Mouse (Mus musculus): Measurements from ENCODE around the gene Lpcat1. TPM values are rescaled to one million over a fixed set of nuclear protein-coding genes. Genes with fewer than 3 reads are reported as not detected.

Gene Lpcat1
- polyA plus RNA-seq, 1 experiment from 2014 or later: 66.6 TPM

DNA sequence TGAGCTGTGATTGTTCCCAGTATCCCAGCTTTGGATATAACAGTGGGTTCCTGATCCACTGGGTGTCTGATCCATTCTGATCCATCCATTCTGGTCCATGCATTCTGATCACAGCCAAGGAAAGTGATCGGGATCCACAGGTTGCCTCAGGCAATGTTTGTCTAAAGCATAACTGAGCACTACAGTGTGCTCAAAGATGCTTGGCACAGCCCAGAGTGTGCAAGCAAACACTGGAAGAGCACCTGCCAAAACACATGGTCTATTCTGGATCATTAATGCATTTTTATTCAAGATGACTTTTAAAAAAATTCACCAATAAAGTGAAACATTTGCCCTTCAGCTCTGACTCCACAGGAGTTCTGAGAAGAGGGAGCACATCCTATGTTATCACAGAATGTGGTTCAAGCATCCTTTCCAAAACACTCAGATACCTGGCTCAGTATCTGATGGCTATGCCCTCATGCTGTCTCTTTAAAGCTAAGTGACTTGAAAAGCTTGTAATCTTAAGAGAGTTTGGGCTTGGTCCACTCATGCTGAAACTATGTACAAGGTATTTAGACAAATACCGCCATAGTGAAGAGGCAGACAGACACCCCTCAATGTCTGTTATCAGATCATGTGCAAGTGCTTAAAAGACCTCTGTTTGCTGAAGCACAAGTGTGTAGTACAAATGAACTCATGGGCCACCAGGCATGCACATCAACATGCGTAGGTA is 13.3 kb upstream of the Lpcat1 start:
- Histone ChIP-seq H3K4me3 (no peak overlapping the region), H3K36me3 (no peaks in the 10 kb centered on the region), H3K27me3 (ENCODE audit: low read depth, poor library complexity, severe bottlenecking) (no peaks in the 10 kb centered on the region), H3K9me3 (replicated peaks) (no peaks in the 10 kb centered on the region), H3K4me1 (no peaks in the 10 kb centered on the region), H3K27ac (replicated peaks) (no peak overlapping the region)
- 86% methylated on average over 3 of the region's 3 CpGs for WGBS
- no peak for DNase-seq (ENCODE audit: low spot score)

DNA sequence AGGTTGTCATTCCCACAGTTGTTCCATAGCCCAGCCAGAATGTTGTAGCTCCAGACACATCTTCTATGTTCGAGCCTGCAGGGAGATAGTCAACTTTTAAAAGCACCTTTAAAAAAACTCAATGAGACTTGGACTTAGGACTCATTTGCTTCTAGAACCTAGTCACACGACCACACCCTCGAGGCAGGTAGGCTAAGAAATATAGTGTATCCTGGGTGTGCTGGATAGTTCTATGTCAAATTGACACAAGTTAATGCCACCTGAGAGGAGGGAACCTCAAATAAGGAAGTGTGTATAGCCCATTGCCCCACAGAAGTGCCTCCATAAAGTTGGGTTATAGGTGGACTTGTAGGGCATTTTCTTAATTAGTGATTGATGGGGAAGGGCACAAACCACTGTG is 11.7 kb upstream of the Lpcat1 start:
- 84% methylated on average over 3 of the region's 3 CpGs for WGBS
- no peaks in the 10 kb centered on the region for H3K9me3 ChIP-seq (replicated peaks)
- DNase-seq (ENCODE audit: low spot score): no peak
- no peaks in the 10 kb centered on the region for H3K27me3 ChIP-seq (ENCODE audit: low read depth, poor library complexity, severe bottlenecking)
- H3K36me3 ChIP-seq: no peaks in the 10 kb centered on the region
- H3K4me1 ChIP-seq: no peaks in the 10 kb centered on the region
- no peak overlapping the region for H3K27ac ChIP-seq (replicated peaks)
- H3K4me3 ChIP-seq: no peak overlapping the region

DNA sequence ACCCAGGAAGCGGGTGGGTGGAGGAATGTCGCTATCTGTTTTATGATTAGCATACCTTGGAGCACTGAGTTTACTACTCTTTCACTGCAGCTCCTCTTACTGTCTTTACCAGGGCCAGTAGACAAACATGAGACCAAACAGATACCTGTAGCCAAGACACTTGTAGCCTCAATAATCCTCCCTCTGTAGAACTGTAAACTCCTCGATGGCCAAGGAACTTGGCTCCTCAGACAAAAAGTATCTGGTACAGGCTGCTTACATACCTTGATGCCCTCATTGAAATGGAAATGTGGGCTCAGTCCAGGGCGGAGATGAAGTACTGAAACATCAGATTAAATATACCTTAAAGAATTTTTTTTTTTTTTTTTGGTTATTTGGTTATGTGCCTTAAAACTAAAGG is 9.7 kb upstream of the Lpcat1 start:
- DNase-seq (ENCODE audit: low spot score): no peak
- no peaks in the 10 kb centered on the region for H3K4me1 ChIP-seq
- no peak overlapping the region for H3K27ac ChIP-seq (replicated peaks)
- H3K27me3 ChIP-seq (ENCODE audit: low read depth, poor library complexity, severe bottlenecking): no peaks in the 10 kb centered on the region
- H3K36me3 ChIP-seq: no peaks in the 10 kb centered on the region
- 94% methylated on average over 4 of the region's 4 CpGs for WGBS
- H3K4me3 ChIP-seq: no peak overlapping the region
- no peaks in the 10 kb centered on the region for H3K9me3 ChIP-seq (replicated peaks)

DNA sequence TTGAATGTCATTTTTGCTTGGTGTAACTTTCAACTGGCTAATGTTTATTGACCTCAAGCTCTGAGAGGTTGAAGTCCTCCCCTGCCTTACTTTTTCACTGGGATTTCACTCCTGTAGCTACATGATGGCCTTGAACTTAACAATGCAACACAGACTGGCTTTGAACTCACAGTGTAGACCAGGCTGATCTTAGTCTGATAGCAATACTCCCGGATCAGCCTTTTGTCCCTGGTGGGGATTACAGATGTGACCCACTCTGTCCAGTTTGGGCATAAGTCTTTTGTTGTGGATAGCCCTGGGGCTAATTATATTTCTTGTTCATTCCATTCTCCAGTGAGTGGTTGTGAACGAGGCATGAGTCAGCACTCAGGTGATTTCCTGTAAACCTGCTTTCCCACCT is 9.3 kb upstream of the Lpcat1 start:
- no peak for DNase-seq (ENCODE audit: low spot score)
- no peaks in the 10 kb centered on the region for H3K9me3 ChIP-seq (replicated peaks)
- WGBS: 81% methylated on average over 2 of the region's 2 CpGs
- H3K27ac ChIP-seq (replicated peaks): no peak overlapping the region
- H3K27me3 ChIP-seq (ENCODE audit: low read depth, poor library complexity, severe bottlenecking): no peaks in the 10 kb centered on the region
- H3K36me3 ChIP-seq: no peaks in the 10 kb centered on the region
- no peak overlapping the region for H3K4me3 ChIP-seq
- H3K4me1 ChIP-seq: no peaks in the 10 kb centered on the region

DNA sequence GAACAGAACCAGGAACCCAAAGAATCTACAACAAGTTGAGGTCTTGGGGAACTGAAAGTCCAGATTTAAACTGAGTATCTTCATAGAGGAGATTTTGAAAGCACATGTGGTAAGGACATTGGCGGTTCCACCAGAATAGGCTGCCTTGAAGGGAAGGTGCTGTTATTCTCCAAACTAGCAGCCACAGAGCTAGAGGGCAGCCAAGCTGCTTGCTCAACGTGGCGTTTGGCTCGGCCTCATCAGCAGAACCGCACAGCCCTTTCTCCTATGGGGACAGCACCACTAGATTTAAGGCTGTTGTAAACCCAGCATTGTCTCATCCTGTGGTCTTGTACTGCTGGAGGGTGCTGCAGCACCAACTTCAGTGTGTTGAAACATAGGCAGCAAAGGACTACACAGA is 8.3 kb upstream of the Lpcat1 start:
- 78% methylated on average over 5 of the region's 5 CpGs for WGBS

DNA sequence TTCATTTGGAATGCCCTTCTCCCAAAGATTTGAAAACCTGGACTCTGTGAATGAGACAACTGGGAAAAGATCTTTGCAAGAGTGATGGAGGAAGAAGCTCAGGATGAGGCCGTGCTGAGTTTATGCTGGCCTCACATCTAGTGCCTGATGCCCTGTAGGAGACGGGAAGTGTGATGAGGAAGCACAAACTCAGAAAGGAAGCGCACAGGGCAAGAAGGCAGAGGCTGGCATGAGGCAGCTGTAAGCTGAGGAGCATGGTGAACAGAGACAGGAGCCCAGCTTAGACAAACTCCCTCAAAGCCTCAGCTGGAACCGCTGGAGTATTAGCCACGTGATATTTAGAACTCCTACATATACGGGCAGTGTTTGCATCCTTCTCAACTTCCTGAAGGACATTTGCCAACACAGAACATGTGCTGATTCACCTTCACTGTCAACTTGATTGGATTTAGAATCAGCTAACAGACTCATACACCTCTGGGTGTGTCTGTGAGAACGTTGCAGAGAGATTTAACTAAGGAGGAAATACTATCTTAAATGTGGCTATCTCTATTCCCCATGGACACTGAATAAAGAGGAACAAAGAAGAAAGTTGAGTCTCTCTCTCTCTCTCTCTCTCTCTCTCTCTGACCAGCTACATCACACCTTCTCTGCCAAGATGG is 7.7 kb upstream of the Lpcat1 start:
- no peak for DNase-seq (ENCODE audit: low spot score)
- Histone ChIP-seq H3K4me3 (no peak overlapping the region), H3K9me3 (replicated peaks) (no peaks in the 10 kb centered on the region), H3K27me3 (ENCODE audit: low read depth, poor library complexity, severe bottlenecking) (no peaks in the 10 kb centered on the region), H3K27ac (replicated peaks) (no peak overlapping the region), H3K4me1 (no peaks in the 10 kb centered on the region), H3K36me3 (no peaks in the 10 kb centered on the region)
- 81% methylated on average over 7 of the region's 7 CpGs for WGBS

More for the DNA sequence above, 8.3 kb upstream of the Lpcat1 start:
- no peaks in the 10 kb centered on the region for H3K9me3 ChIP-seq (replicated peaks)
- H3K36me3 ChIP-seq: no peaks in the 10 kb centered on the region
- DNase-seq (ENCODE audit: low spot score): no peak
- H3K4me3 ChIP-seq: no peak overlapping the region
- H3K27me3 ChIP-seq (ENCODE audit: low read depth, poor library complexity, severe bottlenecking): no peaks in the 10 kb centered on the region
- H3K4me1 ChIP-seq: no peaks in the 10 kb centered on the region
- H3K27ac ChIP-seq (replicated peaks): no peak overlapping the region

DNA sequence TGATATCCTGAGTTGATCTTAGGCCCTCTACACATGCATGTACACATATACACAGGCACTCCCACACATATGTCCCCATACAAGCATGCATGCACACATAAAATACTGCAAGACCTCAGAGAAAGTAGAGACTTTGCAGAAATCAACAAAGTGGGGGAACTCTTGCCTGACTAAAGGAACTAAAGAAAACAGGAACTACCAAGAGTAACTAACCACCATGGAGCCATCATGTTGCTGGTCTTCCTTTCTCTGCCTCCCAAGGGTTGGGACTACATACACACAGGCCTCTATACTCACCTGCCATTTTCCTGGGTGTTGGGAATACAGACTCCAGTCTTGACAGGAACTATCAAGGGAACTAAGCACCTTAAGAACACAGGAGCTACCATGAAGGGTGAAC is 5.4 kb upstream of the Lpcat1 start:
- no peak for DNase-seq (ENCODE audit: low spot score)
- H3K36me3 ChIP-seq: no peaks in the 10 kb centered on the region
- no peaks in the 10 kb centered on the region for H3K9me3 ChIP-seq (replicated peaks)
- no peak overlapping the region for H3K27ac ChIP-seq (replicated peaks)
- H3K4me3 ChIP-seq: no peak overlapping the region
- 0 out of 2 replicates have a peak, but pooled peaks cover 1% of the 10 kb centered on the region for H3K4me1 ChIP-seq
- H3K27me3 ChIP-seq (ENCODE audit: low read depth, poor library complexity, severe bottlenecking): no peaks in the 10 kb centered on the region

DNA sequence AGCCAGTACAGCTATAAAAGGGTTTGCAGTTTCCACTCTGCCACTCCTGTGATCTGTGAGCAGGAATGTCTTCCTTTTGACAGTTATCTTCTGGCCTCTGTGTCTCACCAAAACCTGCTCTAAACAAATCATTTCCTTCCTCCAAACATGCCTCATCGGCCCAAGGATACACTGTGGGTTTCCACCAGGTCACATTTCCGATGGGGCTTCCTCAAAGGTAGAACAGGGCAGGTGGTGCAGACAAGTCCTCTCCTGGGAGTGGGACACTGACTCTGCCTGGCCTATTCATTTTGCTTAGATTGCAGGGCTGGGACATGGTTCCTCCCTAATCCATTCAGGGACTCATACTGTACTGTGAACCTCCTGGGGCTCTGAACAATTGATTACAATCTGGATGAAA is 1.8 kb upstream of the Lpcat1 start:
- no peaks in the 10 kb centered on the region for H3K9me3 ChIP-seq (replicated peaks)
- DNase-seq (ENCODE audit: low spot score): no peak
- peaks cover 34% of the 10 kb centered on the region for H3K4me1 ChIP-seq
- no peak overlapping the region for H3K27ac ChIP-seq (replicated peaks)
- 80% methylated on average over 2 of the region's 2 CpGs for WGBS
- no peaks in the 10 kb centered on the region for H3K27me3 ChIP-seq (ENCODE audit: low read depth, poor library complexity, severe bottlenecking)
- H3K36me3 ChIP-seq: peaks cover 5% of the 10 kb centered on the region; the same call in 1 of the 2 replicates
- no peak overlapping the region for H3K4me3 ChIP-seq

DNA sequence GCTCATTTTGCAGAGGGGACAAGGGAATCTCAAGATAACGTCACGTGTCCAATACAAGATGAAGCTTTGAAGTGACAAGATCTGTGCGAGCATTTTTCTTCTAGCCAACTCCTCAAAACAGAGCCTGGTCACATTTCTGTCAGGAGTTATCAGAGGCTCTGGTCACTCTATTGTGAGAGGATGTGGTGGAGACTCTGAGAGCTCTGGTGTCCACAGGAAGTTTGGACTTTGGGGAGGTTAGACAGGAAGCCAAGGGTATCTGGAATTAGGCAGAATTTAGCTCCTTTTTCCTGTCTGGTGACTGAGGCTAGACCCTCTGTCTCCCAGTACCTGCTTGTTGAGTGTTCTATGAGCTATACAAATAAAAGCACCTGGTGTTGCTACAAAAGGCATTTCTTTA is 586 bp upstream of the Lpcat1 start:
- Histone ChIP-seq H3K27me3 (ENCODE audit: low read depth, poor library complexity, severe bottlenecking) (no peaks in the 10 kb centered on the region), H3K4me3 (peak overlapping the region; percentile 96), H3K4me1 (peaks cover 42% of the 10 kb centered on the region), H3K27ac (replicated peaks) (peak overlapping the region; percentile 98; the same call in 1 of the 2 replicates), H3K36me3 (peaks cover 15% of the 10 kb centered on the region), H3K9me3 (replicated peaks) (no peaks in the 10 kb centered on the region)
- WGBS: 92% methylated on average over 3 of the region's 3 CpGs
- DNase-seq (ENCODE audit: low spot score): no peak

DNA sequence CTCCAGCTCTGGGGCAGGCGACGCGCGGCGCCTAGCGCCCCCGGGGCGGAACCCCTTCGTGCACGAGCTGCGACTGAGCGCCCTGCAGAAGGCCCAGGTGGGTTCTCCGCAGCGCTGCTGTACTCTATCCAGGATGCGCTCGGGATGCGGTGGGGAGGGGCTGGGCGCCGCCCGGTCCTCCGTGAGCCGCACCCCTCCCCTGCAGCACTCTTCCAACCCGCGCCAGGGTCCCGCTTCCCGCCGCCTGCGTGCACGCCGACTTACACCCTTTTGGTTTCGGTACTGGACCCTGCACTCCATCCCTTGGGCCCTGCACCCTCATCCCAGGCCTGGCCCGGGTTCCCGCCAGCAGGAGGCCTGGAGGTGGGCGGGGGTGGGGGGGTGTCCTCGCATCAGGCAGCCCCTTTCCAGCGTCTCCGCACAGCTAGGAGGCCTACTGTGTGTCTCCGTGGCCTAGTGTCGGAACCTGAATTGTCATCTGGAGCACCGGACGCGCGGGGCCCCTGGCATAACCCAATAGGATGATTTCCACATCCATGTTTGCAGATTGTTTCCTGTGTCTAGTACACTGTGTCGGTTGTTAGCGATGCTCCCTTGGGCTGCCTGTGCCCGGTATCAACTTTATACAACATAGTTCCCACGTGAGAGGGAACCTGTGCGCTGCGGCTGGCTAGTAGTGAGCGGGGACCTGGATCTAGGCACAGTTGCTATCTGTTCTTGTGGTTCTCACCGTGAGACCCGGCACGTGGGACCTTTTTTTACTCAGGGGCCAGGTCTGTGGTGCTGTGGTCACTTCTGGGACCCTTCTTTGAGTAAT is 632 bp downstream of the Lpcat1 start:
- peak overlapping the region; percentile 98 for H3K27ac ChIP-seq (replicated peaks)
- no peaks in the 10 kb centered on the region for H3K9me3 ChIP-seq (replicated peaks)
- DNase-seq (ENCODE audit: low spot score): no peak
- peak overlapping the region; percentile 96 for H3K4me3 ChIP-seq
- peaks cover 20% of the 10 kb centered on the region for H3K36me3 ChIP-seq
- under 1% methylated on average over 53 of the region's 53 CpGs for WGBS
- H3K4me1 ChIP-seq: peaks cover 44% of the 10 kb centered on the region
- H3K27me3 ChIP-seq (ENCODE audit: low read depth, poor library complexity, severe bottlenecking): no peaks in the 10 kb centered on the region

DNA sequence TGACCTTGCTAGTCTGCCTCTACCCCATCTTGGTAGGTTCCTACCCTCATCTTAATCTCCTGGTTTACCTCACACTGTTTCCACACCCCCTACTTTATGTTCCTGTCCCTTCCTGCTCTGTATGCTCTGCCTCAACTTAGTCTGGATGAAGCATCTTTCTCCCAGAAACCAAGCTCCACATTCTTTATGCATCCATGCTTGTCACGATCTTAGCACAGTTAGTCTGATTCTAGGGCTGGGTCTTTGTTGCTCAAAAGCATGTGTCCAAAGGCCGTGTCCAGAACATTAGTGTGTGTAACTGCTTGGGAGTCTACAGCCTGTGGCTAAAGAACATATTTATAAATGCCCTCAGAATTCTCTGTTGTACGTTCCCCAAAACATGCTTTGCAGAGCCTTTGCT is 1.8 kb downstream of the Lpcat1 start:
- peak overlapping the region; percentile 96 for H3K4me3 ChIP-seq
- H3K27me3 ChIP-seq (ENCODE audit: low read depth, poor library complexity, severe bottlenecking): no peaks in the 10 kb centered on the region
- peaks cover 44% of the 10 kb centered on the region for H3K4me1 ChIP-seq
- H3K36me3 ChIP-seq: peaks cover 28% of the 10 kb centered on the region
- no peak for DNase-seq (ENCODE audit: low spot score)
- peak overlapping the region; percentile 98; the same call in 1 of the 2 replicates for H3K27ac ChIP-seq (replicated peaks)
- no peaks in the 10 kb centered on the region for H3K9me3 ChIP-seq (replicated peaks)
- WGBS: 77% methylated on average over 3 of the region's 3 CpGs

DNA sequence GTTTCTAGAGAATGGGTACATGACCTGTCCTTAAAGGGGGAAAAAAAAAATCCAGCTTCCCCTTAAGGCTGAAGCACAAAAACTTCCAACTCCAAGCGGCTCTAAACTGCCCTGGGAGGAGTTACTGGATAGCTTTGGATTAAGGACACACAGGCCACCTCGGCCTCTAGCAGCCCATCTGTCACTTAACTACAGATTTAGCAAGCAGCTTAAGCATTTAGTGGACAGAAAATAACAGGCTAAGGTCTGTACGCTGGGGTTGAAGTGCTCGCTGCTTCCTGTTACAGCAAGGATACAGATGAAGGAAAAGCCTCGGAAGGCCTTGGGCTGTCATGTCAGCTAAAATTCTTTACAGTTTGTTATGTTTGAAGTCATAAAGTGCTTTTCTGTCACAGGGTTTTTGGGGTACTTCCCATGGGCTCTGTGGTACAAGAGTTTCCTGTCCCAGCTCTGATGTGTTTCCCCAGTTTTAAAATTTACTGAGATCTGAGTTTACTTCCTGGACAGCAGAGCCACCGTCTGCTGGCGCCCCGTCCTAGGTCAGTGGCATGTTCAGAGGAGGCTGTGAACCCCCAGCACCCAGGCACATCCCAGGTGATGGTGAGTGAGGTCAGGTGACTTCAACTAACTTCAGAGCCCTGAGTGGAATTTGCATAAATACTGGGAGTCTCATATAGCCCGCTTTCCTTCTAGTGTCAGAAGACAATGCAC is 2.4 kb downstream of the Lpcat1 start:
- DNase-seq (ENCODE audit: low spot score): no peak

More for the DNA sequence above, 2.4 kb downstream of the Lpcat1 start:
- peaks cover 44% of the 10 kb centered on the region for H3K4me1 ChIP-seq
- peak overlapping the region; percentile 53 for H3K27ac ChIP-seq (replicated peaks)
- 77% methylated on average over 9 of the region's 9 CpGs for WGBS
- no peaks in the 10 kb centered on the region for H3K9me3 ChIP-seq (replicated peaks)
- H3K27me3 ChIP-seq (ENCODE audit: low read depth, poor library complexity, severe bottlenecking): no peaks in the 10 kb centered on the region
- H3K36me3 ChIP-seq: peaks cover 34% of the 10 kb centered on the region
- H3K4me3 ChIP-seq: peak overlapping the region; percentile 96

All from midbrain, embryonic 10.5 days (tissue).